Mouse (Mus musculus) layer of hippocampus, adult 11-12 months (tissue): Measurements from ENCODE around the gene Hip1r.

ENCODE experiments used
- DNase-seq: peaks from one replicate; pipeline ENCODE4 v3.0.0; 2022; ENCODE audit warnings: low spot score

Hip1r gene

DNA sequence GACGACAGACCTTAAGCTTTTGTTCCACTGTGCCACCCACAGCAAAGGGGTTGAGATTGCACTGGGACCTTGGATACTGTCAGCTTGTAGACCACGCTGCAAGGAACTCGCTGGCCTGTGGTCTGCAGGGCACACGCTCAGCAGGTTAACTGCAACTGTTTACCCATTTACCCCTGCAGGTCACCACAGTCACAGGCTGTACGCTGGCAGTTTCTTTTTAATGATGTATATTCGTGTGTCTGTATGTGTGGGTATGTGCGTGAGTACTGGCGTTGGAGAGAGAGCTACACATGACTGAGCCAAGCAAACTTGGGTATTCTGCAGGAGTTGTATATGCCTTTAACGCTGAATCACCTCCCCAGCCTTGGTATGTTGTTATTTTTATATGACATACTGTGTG, 45.2 kb downstream of the Hip1r start:
- DNase-seq: no peak

DNA sequence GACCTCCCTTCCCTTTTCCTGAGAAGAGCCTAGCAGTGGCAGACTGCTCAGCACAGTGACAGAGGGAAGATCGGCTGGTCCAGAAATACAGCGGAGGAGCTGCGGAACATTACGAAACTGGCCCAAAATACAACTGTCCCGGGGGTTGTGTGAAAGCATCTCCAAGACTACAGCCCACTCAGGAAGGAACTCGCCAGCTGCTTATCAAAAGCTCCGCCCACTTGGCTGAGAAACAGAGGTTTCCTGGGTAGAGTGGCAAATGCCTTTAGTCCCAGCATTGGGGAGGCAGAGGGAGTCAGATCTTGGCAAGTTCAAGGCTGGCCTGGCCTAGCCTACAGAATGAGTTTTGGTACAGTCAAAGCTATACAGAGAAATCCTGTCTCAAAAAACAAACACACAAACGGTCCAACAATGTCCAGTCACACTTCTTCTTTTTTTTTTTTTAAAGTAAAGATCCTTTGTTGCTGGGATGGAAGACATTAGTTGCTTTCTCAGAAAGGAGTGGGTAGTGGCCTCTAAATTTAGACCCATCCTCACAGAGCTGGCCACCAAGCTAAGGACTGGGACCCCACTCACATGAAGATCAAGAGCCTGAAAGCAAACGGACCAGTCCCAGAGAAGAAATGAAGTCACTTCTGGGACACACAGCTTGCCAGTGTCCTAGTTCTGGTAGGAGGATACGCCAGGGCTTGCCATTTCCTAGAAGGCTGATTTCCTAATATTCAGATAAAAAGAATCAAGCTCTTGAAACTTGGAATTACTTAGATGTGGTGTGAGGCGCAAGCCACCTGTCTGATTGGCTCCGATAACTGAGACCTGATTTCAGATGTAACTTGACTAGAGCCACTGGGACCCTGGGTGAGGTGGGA, 46.2 kb downstream of the Hip1r start:
- DNase-seq: peak; percentile 90

DNA sequence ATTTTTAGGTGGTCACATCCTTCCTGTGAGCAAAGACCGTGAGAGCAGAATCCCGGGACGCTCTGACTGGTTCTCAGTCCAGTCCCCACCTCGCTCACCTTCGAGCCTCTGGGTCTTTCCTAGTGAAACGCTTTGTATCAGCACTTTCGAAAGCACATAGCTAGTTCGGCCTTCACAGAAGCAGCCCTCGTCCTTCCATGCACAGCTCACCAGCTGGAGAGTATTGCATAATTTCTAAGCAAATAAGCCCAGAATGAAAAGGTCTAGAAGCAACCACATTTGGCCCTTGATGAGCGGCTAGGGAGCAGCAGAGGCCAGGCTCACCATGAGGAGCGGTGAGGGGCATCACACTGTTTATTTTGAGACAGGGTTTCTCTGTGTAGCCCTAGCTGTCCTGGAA, 47.7 kb downstream of the Hip1r start:
- DNase-seq: no peak

- no peak for DNase-seq
Measured at GRCm38 (mm10) chr5:124021701-124022100, 48.3 kb downstream of the Hip1r start.

DNA sequence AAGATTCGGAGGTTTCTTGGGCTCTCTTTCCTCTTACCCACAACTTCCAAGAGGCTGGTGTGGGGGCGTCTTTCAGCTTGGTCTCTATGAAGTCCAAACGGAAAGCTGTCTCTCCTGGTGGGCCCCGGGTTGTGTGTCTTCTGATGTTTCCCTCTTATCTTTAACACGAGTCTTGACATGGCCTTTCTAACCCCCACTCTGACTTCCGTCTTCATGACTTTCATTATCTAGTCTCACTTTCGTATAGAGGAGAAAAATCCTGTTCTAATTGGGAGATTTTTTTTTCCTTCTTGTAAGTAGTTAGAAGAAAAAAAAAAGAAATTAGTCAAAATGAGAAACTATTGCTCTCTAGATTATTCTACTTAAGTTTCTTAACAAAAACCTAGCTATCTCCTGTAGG, 48.9 kb downstream of the Hip1r start:
- DNase-seq: no peak

DNA sequence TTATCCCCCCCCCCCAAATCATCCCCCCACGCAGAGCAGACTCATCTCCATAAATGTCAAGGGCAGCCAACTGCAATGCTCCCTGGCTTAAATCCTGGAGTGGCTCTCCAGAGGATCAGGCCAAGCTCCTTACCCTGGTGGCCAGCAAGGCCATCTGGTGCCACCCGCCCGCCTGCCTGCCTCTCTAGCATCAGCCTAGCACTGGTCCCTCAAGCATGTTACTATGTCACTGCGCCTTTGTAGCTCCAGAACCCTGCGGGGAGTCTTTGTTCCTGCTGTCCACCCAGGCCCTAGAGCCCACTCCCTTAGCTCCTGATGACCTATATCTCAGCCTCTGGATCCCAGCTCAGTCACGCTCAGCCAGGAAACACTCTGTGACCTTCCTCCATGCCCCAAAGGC, 51.2 kb downstream of the Hip1r start:
- no peak for DNase-seq

DNA sequence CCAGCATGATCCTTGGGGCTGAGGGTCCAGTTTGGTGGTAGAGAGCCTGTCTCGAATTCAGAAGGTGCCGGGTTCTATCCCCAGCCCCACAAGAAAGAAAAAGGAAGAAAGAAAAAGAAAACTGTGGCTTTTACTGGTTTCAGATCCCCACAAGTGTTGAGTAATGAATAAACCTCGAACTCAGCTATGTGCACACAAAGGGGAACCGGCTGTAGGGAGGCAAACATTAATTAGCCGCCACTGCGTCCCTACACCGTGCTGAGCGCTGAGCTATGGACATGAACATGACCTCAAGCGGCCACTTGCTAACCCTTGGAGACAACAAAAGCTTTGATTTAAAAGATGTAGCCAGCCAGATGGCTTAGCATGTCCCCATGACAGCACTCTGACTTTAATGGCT, 51.7 kb downstream of the Hip1r start:
- no peak for DNase-seq

GRCm38 (mm10) chr5:124025587-124026441, 52.4 kb downstream of the Hip1r start:
- no peak for DNase-seq

- DNase-seq: no peak
Measured at GRCm38 (mm10) chr5:124026568-124026967, 53.1 kb downstream of the Hip1r start.

- no peak for DNase-seq
Measured at GRCm38 (mm10) chr5:124027702-124028470, 54.5 kb downstream of the Hip1r start.

DNA sequence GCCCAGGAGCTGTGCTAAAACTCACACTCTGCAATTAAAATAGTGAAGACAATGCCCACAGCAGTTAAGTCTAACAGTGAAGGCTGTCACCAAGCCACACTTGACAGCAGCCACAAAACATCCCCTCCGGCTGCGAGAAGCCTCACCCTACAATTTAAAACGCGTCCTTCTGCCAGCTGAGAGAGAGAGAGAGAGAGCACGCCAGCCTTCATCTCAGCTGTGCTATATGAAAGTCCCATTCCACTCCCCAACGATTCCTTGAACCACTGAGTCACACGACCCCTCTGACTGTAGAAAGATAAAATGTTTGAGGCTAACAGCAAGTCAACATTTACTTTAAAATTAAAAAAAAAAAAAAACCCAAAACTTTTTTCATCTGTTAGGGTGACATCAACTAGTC, 55.3 kb downstream of the Hip1r start:
- DNase-seq: no peak

- no peak for DNase-seq
Measured at GRCm38 (mm10) chr5:124029220-124030035, 56.0 kb downstream of the Hip1r start.

DNA sequence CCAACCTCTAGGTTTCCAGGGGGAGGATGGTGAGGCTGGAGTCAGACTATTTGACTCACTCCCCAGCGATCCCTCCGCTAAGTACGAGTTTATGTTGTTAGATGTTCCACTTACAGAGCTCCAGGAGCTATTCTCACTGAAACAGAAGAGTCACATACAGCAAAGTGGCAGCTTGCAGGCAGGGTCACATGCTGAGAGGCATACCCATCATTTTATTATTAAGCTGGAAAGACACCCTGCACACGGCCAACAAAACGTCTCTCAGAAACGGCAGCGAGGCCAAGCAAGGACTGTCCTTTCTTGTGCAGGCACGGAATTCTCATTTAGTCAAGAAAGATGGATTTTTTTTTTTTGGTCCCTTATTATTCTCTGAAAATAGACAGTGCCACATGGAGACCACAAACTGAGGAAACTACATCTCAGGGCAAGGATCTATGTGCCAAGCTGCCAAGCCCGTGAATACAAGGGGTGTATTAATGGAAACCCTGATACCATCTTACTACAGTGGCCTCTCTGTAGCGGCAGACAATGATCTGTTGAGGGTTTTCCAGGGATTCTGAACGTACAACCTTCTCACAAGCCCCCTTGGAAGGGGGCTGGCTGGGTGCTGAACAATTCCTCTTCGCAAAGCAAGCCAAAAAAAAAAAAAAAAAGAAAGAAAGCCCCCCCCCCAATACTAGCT, 57.1 kb downstream of the Hip1r start:
- no peak for DNase-seq

DNA sequence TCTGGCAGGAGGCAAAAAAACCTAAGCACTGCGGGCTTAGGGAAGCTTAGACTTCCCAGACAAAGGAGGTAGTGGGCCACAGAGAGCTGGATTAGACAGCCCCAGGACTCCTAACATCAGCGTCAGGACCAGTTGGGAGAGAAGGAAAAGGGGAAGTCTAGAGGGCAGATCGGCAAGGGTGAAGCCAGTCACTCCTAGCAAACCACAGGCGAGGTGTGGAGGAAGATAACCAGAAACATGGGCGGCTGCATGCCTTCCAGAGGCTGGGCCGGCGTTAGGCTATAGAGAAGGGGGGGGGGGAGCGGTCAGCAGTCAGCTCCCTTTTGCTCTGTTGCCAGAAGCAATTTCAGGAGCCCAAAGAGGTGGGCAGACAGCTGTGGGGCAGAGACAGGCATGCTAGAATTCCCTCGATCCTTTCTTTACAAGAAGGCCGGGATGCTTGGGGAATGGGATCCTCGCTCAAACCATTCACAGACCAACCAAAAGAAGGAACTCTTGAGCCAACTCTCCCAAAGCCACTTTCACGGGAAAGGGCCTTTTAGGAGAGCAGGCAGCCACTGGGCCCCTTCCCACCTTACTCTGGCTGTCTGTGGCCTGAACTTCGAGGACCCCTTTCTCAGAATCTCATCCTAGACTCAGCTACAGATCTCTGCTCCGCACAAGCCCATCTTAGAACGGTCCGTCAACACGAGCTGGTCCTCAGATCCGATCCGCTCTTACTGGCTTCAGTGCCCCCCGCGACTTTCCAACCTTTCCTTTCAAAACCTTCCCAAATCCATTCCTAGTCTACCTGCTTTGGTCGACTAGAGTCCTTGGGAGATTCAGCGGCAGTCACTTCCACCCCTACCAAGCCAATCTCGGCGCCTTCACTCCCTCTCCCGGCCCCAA, 57.9 kb downstream of the Hip1r start:
- DNase-seq: no peak

DNA sequence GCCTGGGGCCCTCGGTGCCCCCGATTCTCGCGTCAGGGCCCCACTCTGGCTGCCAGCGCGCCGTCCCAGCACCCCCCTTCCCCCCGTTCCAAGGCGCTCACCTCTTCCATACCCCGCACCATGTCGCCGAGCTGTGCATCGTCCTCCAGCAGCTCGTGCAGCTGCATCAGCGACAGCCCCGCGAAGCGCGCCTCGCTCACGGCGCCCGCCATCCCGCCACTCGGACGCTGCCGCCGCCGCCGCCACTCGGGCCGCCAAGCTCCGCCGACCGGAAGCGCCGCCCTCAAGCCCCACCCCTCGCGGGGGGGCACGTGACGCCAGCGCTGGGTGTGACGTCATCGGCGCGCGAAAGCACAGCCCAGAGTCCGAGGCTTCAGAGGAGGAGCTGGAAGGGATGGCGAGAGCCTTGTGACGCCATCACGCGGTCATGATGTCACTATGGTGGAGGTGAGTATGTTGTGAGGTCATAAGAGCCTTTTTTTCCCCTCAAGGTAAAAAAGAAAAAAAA, 58.6 kb downstream of the Hip1r start, which contains the start of gene Vps37b:
TSS of gene Vps37b (minus strand) at position 270 of the 508 bp plus-strand sequence.
- peak; percentile 92 for DNase-seq

GRCm38 (mm10) chr5:124034471-124034870, 61.0 kb downstream of the Hip1r start:
- no peak for DNase-seq

DNA sequence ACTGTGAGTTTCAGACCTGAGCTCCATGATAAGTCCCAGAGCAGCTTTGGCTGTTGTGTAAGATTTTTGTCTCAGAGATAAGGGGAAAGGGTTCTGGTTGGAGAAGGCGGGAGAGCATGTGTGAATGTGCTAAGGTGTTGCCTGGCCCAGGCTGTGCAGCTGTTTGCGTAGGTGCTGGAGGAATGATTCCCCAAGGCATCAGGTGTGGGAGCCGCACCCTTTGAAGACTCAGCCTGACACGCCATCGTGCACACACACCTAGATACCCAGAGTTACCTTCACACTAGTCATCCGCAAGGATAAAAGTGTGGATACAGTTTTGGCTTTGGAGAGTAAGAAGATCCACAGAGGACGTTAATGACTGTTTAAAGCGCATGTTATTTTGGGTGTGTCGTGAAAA, 62.0 kb downstream of the Hip1r start:
- DNase-seq: no peak

DNA sequence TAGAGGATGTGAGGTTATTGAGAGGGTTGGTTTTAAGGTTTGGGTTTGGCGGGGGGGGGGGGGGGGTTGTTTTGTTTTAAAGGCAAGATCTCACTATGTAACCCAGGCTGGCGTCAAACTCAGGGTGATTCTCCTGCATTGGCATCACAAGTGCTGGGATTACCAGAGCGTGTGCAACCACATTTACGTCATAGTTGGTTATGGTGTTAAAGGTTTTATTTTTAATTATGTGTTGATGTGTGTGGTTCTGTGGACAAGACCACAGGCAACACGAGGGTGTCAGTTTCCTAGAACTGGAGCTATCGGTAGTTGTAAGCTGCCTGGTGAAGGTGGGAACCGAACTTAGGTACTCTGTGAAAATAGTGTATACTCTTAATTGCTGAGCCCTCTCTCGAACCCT, 62.4 kb downstream of the Hip1r start:
- DNase-seq: no peak

- no peak for DNase-seq
Measured at GRCm38 (mm10) chr5:124036341-124036740, 62.9 kb downstream of the Hip1r start.

DNA sequence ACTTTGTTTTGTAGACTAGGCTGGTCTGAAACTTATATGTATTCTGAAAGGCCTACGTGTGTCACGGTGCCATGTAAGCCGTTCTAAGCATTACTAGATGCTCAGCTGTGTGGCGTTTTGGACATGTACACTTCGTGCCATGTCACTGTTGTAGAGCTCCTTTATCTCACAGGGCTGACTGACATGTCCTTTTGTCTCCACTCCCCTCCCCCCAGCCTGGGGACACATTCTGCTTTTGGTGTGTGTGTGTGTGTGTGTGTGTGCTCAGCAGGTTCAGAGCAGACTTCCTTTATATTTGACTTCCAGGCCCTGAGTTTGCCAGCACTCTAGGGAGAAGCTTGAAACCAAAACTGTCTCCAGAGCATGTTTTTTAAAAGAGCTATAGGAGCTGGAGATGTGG, 63.4 kb downstream of the Hip1r start:
- DNase-seq: no peak
